Mouse (Mus musculus) forebrain, embryonic 15.5 days (tissue): ENCODE data around the gene Kat7. TPM values are rescaled to one million over a fixed set of nuclear protein-coding genes. Genes with fewer than 3 reads are reported as not detected.

Source experiments
- ATAC-seq: fragments of 200-750 bp; cut with Nextera tagmentation; replicated peaks from 2 replicates; pipeline ENCODE4 v1.8.0; 2017; ENCODE audit warnings: mild to moderate bottlenecking, moderate TSS enrichment, moderate library complexity
- H3K27ac ChIP-seq: fragments of 300-500 bp; sonication (generic); replicated peaks from 2 replicates; pipeline ENCODE4 v1.5.1; 2015; ENCODE audit warnings: mild to moderate bottlenecking, inconsistent platforms
- H3K27me3 ChIP-seq: fragments of 300-500 bp; sonication (generic); 2 replicates; pipeline ENCODE4 v1.6.1; 2015; ENCODE audit warnings: inconsistent platforms
- H3K36me3 ChIP-seq: fragments of 300-500 bp; sonication (generic); 2 replicates; pipeline ENCODE4 v1.6.1; 2015; ENCODE audit warnings: mild to moderate bottlenecking, inconsistent platforms
- H3K4me1 ChIP-seq: fragments of 300-500 bp; sonication (generic); 2 replicates; pipeline ENCODE4 v1.6.1; 2015; ENCODE audit warnings: inconsistent platforms
- H3K4me2 ChIP-seq: fragments of 300-500 bp; sonication (generic); replicated peaks from 2 replicates; pipeline ENCODE4 v1.6.1; 2015; ENCODE audit warnings: mild to moderate bottlenecking, inconsistent platforms
- H3K4me3 ChIP-seq: fragments of 300-500 bp; sonication (generic); 2 replicates; pipeline ENCODE4 v1.5.1; 2015; ENCODE audit warnings: mild to moderate bottlenecking, inconsistent platforms
- H3K9ac ChIP-seq: fragments of 300-500 bp; sonication (generic); replicated peaks from 2 replicates; pipeline ENCODE4 v1.6.1; 2015; ENCODE audit warnings: mild to moderate bottlenecking, inconsistent platforms
- H3K9me3 ChIP-seq: fragments of 300-500 bp; sonication (generic); 2 replicates; pipeline ENCODE4 v1.6.1; 2016; ENCODE audit warnings: inconsistent platforms
- WGBS: fragments of 180-500 bp; shearing (Covaris S2); methylation state at CpG from one replicate; pipeline ENCODE4 v1.1.7; 2015; ENCODE audit warnings: mixed read lengths; 5-methylcytosine and 5-hydroxymethylcytosine counted together
- polyA plus RNA-seq: library from polyadenylated mRNA; unstranded; fragments of >200 nt; fragmentation: Nextera tagmentation; extraction: Ambion mirVana; gene quantifications from 2 replicates; pipeline ENCODE4 v1.2.1, GENCODE M21; 2015

Kat7 gene
- polyA plus RNA-seq: 75.7 and 75.9 TPM in 2 replicates

DNA sequence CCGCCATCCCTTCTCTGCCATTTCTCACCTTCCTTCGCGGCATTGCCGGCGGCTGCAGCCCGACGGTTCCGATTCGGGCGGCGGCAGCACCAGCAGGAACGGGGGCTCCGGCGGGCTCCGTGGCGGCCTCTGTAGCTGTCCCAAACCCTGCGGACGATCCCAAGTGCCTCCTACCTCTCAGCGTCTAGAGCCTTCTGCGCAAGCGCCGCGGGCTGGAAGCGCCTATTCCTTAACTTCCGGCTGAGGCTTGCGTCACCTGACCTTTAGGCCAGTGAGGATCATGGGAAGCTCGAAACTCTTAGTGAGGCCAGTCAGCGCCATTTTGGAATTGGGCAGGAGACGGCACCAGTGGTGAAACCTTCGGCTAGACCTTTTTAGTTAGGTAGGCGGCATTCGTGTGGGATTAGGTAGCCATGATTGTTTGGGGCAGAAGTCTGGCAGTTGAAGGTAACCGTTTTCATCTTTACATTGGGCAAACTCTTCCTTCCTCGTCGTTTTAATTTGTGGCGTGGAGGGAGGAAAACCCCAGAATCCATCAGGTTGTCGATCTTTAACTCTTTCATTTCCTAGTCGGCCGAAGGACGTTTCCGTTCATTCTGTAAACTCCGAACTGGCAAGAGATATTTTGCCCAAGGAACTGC lies at the start of gene Kat7:
Kat7 (minus strand) TSS at position 240 of the 641 bp plus-strand sequence.
- Histone ChIP-seq H3K36me3 (peaks cover 4% of the 10 kb centered on the region; the same call in 1 of the 2 replicates), H3K9me3 (no peaks in the 10 kb centered on the region), H3K9ac (peak within 1 kb of the TSS; percentile 95), H3K4me2 (peak within 1 kb of the TSS; percentile 73), H3K27ac (peak within 1 kb of the TSS; percentile 97), H3K4me3 (peak within 1 kb of the TSS; percentile 95), H3K27me3 (no peaks in the 10 kb centered on the region), H3K4me1 (peaks cover 23% of the 10 kb centered on the region)
- under 1% methylated on average over 42 of the region's 42 CpGs for WGBS
- peak; percentile 94 for ATAC-seq

DNA sequence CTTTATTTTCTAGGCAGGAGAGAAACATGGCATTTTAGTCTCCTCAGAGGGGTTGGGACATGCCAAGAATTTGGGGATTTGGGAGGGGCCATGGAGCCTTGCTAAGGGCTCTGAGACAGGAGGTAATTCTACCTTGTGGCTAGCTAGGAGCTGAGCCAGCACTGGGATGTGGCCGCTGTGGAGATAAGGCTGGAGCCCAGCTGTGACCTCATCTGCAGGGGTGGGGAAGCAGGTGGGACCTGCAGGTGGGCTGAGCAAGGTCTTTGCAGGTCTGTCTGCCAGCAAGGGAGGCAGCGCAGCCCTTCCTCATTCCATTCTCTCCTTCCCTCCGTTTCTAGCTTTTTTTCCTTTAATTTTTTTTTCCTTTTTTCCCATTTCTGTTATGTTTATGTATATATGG lies 48.2 kb upstream of the Kat7 start:
- no peaks in the 10 kb centered on the region for H3K27me3 ChIP-seq
- H3K9me3 ChIP-seq: no peaks in the 10 kb centered on the region
- WGBS: 68% methylated on average over 3 of the region's 3 CpGs
- no peak for ATAC-seq
- no peak overlapping the region for H3K9ac ChIP-seq
- peaks cover 10% of the 10 kb centered on the region for H3K4me1 ChIP-seq
- H3K4me2 ChIP-seq: no peak overlapping the region
- H3K36me3 ChIP-seq: no peaks in the 10 kb centered on the region
- H3K4me3 ChIP-seq: no peak overlapping the region
- no peak overlapping the region for H3K27ac ChIP-seq

DNA sequence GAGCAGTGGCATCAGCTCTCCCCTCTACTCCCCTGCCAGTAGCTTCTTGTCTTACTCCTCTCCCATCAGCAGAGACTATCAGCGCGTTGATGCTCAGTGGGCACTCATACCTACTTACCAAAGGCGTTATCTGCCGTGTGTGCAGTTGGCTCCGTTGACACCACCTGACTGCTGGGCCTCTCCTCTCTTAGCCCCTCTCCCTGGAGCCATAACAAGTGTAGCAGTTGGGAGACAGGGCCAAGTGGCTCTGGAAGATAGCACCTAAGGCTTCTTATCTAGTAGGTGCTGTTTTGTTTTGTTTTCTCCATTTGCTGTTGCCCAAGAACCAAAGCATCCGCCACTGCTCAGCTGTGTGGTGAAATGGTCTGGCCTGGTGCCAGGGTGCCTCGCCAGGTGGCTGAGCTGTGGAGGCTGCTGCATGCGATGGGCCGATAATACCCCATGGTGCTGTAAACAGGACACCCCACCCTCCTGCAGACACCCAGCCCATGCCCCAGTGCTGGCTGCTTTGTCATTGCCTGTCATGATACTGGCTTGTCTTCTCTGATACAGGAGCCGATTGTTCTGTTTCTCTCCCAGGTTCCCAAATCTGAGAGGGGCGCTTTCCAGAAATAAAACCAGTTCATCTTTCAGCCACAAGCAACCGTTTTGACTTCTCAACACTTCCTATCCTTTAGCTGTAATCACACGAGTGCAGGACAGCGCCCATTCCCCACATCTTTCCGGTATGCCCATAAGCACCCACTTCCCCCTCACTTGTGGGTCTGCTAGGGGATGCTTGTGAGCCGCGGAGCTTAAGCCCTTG lies 46.6 kb upstream of the Kat7 start:
- H3K27me3 ChIP-seq: no peaks in the 10 kb centered on the region
- H3K4me3 ChIP-seq: no peak overlapping the region
- no peak overlapping the region for H3K27ac ChIP-seq
- no peak overlapping the region for H3K4me2 ChIP-seq
- no peak overlapping the region for H3K9ac ChIP-seq
- WGBS: 69% methylated on average over 17 of the region's 17 CpGs
- no peaks in the 10 kb centered on the region for H3K9me3 ChIP-seq
- no peaks in the 10 kb centered on the region for H3K36me3 ChIP-seq
- H3K4me1 ChIP-seq: peaks cover 10% of the 10 kb centered on the region
- 0 out of 2 replicates have a peak, but pooled peaks have one; percentile 46 for ATAC-seq

DNA sequence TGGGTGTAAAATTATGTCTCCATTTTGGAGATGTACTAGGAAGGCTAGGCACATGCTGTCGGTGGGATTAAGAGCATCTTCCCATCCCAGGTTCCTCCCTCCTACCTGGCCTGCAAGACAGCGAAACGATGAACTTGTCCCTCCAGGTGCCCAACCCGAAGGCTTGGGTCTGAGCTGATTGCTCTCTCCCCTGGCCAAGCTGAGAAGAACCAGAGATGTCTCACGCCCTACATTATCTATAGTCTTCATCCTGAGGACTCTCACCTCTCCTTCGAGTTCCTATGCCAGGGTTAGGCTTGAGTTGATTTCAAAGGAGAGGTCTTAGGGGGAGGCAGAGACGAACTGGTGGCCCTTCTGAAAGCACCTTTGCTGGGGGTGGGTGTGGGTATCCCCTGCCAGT lies 46.0 kb upstream of the Kat7 start:
- ATAC-seq: no peak
- WGBS: 89% methylated on average over 7 of the region's 7 CpGs
- Histone ChIP-seq H3K9ac (no peak overlapping the region), H3K4me1 (peaks cover 10% of the 10 kb centered on the region), H3K4me2 (no peak overlapping the region), H3K9me3 (no peaks in the 10 kb centered on the region), H3K36me3 (no peaks in the 10 kb centered on the region), H3K27ac (no peak overlapping the region), H3K27me3 (no peaks in the 10 kb centered on the region), H3K4me3 (no peak overlapping the region)

DNA sequence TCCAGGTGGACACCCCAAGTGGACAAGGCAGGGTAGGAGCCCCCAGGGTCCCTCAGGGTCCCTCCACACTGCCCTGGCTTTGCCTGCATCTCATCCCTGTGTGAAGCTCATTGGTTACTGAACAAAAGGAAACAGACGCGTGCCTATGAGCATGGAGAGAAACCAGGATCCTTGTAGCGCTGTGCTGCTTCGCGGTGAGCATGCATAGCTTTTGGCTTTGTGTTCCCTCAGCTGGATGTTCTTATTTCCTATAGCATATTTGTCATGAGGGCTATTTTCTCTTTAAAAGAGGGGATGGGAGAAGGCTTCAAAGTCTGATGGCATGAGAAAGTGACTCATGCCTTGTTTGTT lies 45.6 kb upstream of the Kat7 start:
- H3K4me1 ChIP-seq: peaks cover 10% of the 10 kb centered on the region
- no peaks in the 10 kb centered on the region for H3K36me3 ChIP-seq
- no peak overlapping the region for H3K4me2 ChIP-seq
- no peak overlapping the region for H3K4me3 ChIP-seq
- ATAC-seq: no peak
- no peak overlapping the region for H3K27ac ChIP-seq
- no peak overlapping the region for H3K9ac ChIP-seq
- H3K27me3 ChIP-seq: no peaks in the 10 kb centered on the region
- 91% methylated on average over 5 of the region's 5 CpGs for WGBS
- H3K9me3 ChIP-seq: no peaks in the 10 kb centered on the region

DNA sequence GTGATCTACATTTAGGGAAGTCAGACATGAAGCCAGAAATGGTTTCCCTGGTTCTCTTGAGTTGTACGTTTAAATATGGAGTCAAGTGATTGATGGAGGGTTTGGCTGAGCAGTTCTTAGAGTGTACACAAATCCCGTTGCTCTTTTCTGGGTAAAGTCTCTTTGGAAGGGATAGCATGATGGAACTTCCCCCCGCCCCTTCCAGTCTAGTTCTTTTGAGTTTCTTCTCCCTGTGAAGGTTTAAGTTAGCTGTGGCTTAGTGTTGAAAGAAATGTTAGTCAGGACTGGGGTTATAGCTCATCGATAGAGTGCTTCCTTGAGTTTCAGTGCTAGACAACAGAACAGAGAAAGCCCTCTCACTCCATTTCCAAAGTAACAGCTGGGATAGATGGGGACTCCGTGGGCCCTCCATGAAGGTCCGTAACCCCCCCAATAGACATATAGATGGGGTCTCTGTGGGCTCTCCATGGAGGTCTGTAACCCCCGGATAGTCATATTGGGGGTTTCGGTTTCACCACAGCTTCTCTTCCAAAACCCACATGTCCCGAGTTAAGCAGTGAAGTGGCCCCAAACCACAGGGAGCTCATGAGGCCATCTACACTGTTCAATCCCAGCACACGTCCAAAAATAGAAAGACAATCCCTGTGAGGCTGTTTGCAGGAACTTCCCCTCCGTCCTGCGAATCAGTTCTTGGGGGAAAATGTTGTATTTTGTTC lies 45.1 kb upstream of the Kat7 start:
- H3K27ac ChIP-seq: no peak overlapping the region
- peaks cover 10% of the 10 kb centered on the region for H3K4me1 ChIP-seq
- H3K4me2 ChIP-seq: no peak overlapping the region
- no peaks in the 10 kb centered on the region for H3K27me3 ChIP-seq
- H3K4me3 ChIP-seq: no peak overlapping the region
- H3K9me3 ChIP-seq: no peaks in the 10 kb centered on the region
- no peak for ATAC-seq
- WGBS: 90% methylated on average over 12 of the region's 12 CpGs
- no peaks in the 10 kb centered on the region for H3K36me3 ChIP-seq
- no peak overlapping the region for H3K9ac ChIP-seq

DNA sequence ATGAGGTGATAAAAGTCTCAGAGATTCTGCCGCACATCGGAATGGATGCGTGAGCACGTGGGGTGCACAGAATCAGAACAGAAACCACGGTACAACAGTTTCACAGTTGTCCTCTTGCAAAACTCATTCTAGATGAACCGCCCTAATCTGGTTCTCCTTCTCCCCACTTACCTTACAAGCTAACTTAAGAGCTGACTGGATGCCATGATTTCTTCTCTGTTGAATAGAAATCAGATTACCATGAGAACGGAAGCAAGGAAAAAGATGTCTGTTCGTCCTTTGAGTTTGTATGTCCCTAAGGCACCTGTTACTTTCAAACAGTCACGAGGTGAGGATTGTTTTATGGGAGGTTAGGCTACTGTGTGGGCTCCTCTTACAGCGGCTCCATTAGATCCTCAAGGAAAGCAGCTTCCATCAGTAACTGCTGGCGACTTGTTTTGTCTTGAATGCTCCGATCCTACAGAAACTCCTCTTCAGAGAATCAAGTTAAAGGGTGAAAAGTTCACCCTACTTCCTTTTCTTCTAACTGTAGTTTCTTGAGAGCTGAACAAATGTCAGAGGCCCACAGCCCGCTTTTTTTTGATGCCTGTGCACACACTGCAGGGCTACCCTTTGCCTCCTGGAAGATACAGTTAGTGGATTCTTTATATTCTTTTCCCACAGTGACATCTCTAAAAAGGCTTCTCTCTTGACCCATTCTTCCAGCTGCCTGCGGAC lies 44.3 kb upstream of the Kat7 start:
- Histone ChIP-seq H3K4me3 (no peak overlapping the region), H3K27ac (no peak overlapping the region), H3K9ac (no peak overlapping the region), H3K27me3 (no peaks in the 10 kb centered on the region), H3K9me3 (no peaks in the 10 kb centered on the region), H3K4me2 (no peak overlapping the region), H3K4me1 (peaks cover 8% of the 10 kb centered on the region), H3K36me3 (no peaks in the 10 kb centered on the region)
- 92% methylated on average over 14 of the region's 14 CpGs for WGBS
- no peak for ATAC-seq

DNA sequence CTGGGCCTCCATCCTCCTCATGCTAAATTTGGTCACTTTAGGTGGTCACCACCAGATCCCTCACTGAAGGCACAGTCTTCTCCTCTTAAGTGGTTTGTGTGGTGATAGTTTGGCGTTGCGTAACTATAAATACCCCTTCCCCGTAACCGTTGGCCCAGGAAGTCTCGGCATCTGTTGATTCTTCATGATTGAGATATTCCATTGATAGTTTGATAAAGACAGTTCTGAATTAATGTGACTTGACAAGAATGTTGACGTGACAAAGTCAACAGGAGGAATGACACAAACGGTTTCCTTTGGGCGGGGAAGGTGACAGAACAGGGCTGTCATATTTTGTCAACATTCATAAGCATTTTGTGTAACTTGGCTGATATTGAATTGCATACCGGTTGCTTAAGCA lies 43.2 kb upstream of the Kat7 start:
- no peak for ATAC-seq
- H3K4me2 ChIP-seq: no peak overlapping the region
- H3K27ac ChIP-seq: no peak overlapping the region
- no peaks in the 10 kb centered on the region for H3K9me3 ChIP-seq
- H3K4me1 ChIP-seq: peaks cover 8% of the 10 kb centered on the region
- no peak overlapping the region for H3K9ac ChIP-seq
- no peaks in the 10 kb centered on the region for H3K27me3 ChIP-seq
- 87% methylated on average over 9 of the region's 9 CpGs for WGBS
- no peak overlapping the region for H3K4me3 ChIP-seq
- H3K36me3 ChIP-seq: no peaks in the 10 kb centered on the region

DNA sequence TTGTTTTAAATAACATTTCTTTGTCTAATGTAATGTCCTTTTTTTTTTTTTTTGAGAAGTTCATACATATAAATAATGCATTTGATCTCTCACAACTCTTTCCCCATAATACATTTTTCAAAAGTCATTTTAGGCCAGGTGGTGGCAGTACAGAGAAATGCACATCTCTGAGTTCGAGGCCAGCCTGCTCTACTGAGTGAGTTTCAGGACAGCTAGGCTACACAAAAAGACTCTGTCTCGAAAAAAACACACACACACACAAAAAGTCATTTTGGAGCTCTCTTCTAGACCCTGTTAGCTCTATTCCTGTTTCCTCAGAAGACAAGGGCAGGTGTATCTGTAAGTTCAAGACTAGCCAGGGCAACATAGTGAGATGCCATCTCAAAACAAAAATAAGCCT lies 42.6 kb upstream of the Kat7 start:
- Histone ChIP-seq H3K4me3 (no peak overlapping the region), H3K27me3 (no peaks in the 10 kb centered on the region), H3K4me1 (peaks cover 8% of the 10 kb centered on the region), H3K27ac (no peak overlapping the region), H3K9ac (no peak overlapping the region), H3K36me3 (no peaks in the 10 kb centered on the region), H3K4me2 (no peak overlapping the region), H3K9me3 (no peaks in the 10 kb centered on the region)
- ATAC-seq: no peak
- WGBS: 82% methylated on average over 2 of the region's 2 CpGs

DNA sequence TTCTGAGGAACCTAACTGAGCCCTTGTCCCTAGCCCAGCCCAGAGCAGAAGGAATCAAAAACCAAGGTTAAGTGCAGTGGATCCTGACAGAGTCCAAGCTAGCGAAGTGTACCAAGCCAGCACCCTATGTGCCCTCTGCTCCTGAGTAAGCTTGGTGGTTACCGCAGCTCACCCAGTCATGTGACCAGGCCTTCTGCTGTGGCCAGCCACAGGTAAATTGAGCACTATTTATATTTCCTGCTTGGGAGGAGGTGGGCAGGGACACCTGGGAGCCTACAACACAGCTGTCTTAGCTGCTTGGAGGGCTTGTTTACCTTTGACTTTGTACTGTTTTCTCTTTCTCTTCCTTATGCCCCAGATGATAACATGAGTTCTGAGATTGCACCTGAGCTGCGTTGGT lies 40.9 kb upstream of the Kat7 start:
- ATAC-seq: no peak
- 95% methylated on average over 3 of the region's 3 CpGs for WGBS
- Histone ChIP-seq H3K9me3 (no peaks in the 10 kb centered on the region), H3K27me3 (no peaks in the 10 kb centered on the region), H3K27ac (no peak overlapping the region), H3K4me1 (no peaks in the 10 kb centered on the region), H3K36me3 (no peaks in the 10 kb centered on the region), H3K9ac (no peak overlapping the region), H3K4me2 (no peak overlapping the region), H3K4me3 (no peak overlapping the region)

DNA sequence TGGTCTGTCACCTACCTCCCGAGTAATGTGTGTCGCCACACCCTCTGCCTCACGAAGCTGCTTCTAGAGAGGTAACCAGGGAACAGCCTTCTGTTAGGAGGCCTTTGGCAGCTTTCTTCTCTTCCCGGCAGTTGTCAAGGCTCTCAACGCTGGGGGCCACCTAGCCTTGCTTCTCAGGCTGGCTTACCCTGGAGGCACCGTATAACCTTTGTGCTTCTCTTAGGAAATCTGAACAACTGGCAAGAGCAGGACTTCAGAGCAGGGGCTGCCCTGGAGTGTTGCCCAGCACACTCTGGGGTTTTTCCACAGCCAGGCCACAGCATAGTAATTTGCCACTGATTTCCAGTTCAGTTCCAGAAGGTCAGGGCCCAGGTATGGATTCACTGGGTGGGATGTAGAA lies 40.2 kb upstream of the Kat7 start:
- Histone ChIP-seq H3K27me3 (no peaks in the 10 kb centered on the region), H3K9me3 (no peaks in the 10 kb centered on the region), H3K36me3 (no peaks in the 10 kb centered on the region), H3K4me2 (no peak overlapping the region), H3K9ac (no peak overlapping the region), H3K4me3 (no peak overlapping the region), H3K27ac (0 out of 2 replicates have a peak overlapping the region, but pooled peaks have one; percentile 25), H3K4me1 (no peaks in the 10 kb centered on the region)
- 74% methylated on average over 6 of the region's 6 CpGs for WGBS
- no peak for ATAC-seq

DNA sequence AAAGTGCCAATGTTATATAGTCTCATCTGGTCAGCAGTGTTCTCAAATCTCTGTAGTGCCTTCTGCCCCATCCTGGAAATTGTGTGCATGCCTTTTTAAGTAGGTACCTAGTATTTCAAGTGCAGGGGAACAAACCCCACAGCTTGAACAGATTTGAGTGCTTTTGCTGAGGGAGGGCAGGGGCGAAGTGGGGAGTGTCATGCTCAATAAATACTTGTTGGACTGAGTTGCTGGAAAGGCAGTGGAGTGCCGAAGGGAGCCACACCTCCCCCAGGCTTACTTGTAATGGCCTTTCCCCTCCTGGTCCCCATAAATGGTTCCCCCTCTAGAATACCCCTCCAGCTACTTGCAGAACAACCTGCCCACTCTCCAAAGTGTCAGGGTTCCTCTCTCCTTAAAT lies 34.1 kb upstream of the Kat7 start:
- no peaks in the 10 kb centered on the region for H3K27me3 ChIP-seq
- no peak overlapping the region for H3K9ac ChIP-seq
- H3K4me2 ChIP-seq: no peak overlapping the region
- ATAC-seq: no peak
- no peak overlapping the region for H3K4me3 ChIP-seq
- H3K9me3 ChIP-seq: no peaks in the 10 kb centered on the region
- 81% methylated on average over 2 of the region's 2 CpGs for WGBS
- H3K27ac ChIP-seq: no peak overlapping the region
- H3K36me3 ChIP-seq: no peaks in the 10 kb centered on the region
- H3K4me1 ChIP-seq: peaks cover 6% of the 10 kb centered on the region; the same call in 1 of the 2 replicates
